Mouse (Mus musculus): ENCODE data around the gene E2f2.

The E2f2 gene

DNA sequence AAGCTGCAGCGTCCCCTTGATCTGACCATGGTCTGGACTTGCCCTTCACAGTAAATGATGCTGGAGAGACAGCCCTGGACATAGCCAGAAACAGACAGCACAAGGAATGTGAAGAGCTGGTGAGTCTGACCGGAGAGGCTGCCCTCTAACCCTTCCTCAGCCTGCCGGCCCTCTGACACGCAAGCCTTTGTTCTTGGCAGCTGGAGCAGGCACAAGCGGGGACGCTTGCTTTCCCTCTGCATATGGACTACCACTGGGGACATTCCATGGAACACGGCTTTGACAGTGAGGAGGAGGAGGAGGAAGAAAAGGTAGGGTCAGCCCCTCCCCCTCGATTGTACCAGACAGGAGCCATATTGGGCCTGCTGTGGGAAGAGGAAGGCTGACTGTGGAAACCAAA, 68.8 kb downstream of the E2f2 start:
- no peak for DNase-seq (ENCODE audit: low read depth, low spot score)

DNA sequence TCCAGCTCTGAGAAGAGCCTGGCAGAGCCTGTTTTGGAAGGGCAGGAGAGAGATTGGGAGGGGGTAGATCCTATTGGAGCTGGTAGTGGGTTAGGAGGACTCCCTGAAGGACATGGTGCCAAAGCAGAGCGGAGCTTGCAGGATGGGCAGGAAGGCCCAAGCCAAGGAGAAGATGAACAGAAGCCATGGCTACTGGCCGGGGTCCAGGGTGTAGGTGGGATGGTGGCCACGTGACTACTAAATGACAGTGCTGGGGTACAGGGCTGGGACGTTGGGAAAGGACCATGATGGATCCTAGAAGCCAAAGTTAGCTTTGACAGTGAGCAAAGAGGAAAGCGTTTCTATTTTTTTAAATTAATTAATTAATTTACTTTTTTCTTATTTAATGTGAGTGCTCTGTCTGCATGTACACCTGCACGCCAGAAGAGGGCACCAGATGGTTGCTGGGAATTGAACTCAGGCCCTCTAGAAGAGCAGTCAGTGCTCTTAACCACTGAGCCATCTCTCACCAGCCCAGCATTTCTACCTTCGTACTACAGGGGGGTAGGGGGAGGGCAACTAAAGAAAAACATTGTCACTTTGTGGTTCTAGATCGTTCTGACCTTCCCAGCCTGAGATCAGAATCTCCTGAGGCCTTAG, 70.0 kb downstream of the E2f2 start:
- DNase-seq (ENCODE audit: low read depth, low spot score) = no peak

DNA sequence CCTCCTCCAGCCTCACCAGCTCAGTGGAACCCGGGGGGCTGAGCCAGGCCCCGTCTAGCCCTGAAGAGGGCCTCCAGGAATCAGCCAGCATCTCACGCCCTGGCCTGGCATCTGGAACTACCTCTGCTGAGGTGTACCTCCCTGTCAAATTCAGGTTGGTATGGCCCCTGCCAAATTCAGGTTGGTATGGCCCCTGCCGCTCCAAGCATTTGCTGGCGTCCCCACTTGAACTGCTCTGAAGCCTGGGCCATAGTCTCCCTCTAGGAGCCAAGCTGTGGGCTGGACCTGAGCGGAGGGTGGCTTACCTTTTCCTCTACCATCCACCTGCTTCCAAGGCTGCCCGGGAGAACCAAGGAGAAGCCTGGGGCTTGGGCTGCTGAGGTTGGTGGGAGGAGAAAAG, 70.5 kb downstream of the E2f2 start:
- DNase-seq (ENCODE audit: low read depth, low spot score) = no peak

DNA sequence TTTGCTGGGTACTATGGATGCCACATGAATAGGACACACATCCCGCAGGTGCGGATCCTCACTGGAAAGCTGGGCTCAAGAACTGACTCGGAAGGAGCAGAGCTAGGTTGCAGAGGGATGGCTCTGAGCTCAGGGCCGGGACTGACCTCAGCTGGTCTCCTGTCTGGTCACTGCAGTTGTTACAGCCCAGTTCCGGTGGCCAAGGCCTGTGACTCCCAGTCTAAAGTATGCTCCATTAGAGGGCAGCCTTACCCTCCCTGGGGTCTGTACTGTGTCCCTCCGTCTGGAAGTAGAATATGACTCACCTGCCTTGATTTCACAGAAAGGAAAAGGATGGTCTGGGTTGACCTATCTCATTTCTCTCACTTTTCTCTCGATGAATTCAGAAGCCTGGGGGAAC, 72.0 kb downstream of the E2f2 start:
- no peak for DNase-seq (ENCODE audit: low read depth, low spot score)

Measured in embryo, embryonic 11.5 days (tissue).